In the genomic region with DNA sequence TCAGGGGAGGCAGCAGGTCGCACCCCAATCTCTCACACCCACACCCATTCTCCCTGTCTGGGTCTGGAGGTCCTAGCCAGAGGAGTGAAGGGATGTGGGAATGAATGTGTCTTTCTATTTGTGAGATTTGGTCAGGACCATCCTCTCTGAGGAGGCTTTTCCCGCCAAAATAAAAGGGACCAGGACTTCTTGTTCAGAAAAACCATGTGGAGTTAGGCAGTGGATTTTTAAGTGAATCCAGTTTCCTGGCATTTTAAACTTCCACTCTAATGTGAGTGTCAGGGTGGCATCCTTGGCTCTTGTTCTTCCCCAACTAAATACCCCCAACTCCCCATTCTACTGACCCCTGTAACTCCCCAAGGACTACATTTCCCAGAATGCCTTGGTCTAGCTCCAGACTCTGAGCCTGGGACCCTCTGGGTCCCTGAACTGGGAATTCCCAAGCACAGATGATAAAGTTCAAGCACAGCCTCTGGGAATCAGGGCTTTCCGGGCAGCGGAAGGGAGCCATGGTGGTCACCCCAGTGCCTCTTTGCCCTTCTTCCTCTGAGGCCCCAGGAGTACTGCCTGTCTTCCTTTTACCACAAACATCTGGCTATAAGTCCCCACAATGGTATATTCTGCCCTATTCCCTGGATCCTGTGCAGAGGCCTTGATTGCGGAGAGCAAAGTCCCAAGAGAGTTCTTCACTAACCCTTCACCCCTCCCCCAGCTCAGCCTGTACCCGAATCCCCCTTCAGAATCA, we compare ENCODE assay signal across 10 mouse cellular contexts. TPM values are rescaled to one million over a fixed set of nuclear protein-coding genes. Genes with fewer than 3 reads are reported as not detected.
DNase-seq lines count a peak whose midpoint lies in the region; ATAC-seq and TF ChIP-seq lines count a peak whose summit lies in the region.
"Had no signal": no experiment of that assay in that cellular context is flagged by ENCODE, and none has a peak within 500 bp of the region (broad histone marks: within the 10 kb centered on the region; RNA-seq: fewer than 3 reads in every experiment).

No protein-coding gene starts in this region.

- WGBS in heart, embryonic 12.5 days = 42% methylated on average over 6 of the region's 6 CpGs
- 36% methylated on average over 6 of the region's 6 CpGs for WGBS in embryonic facial prominence, embryonic 12.5 days
- WGBS in hindbrain, embryonic 15.5 days = 43% methylated on average over 6 of the region's 6 CpGs

- H3K36me3 ChIP-seq in heart, embryonic 12.5 days = no peaks in the 10 kb centered on the region
- H3K36me3 ChIP-seq in embryonic facial prominence, embryonic 12.5 days = 0 out of 2 replicates have a peak, but pooled peaks cover 4% of the 10 kb centered on the region
- no peaks in the 10 kb centered on the region for H3K36me3 ChIP-seq in hindbrain, embryonic 15.5 days
- no peaks in the 10 kb centered on the region for H3K36me3 ChIP-seq in myocyte (ENCODE audit: control insufficient read depth, insufficient read depth)

- H3K9me3 ChIP-seq in heart, embryonic 12.5 days (replicated peaks) = no peaks in the 10 kb centered on the region
- H3K9me3 ChIP-seq in embryonic facial prominence, embryonic 12.5 days = no peaks in the 10 kb centered on the region
- H3K9me3 ChIP-seq in hindbrain, embryonic 15.5 days = no peaks in the 10 kb centered on the region

- H3K4me3 ChIP-seq in heart, embryonic 12.5 days = no peak overlapping the region
- H3K4me3 ChIP-seq in embryonic facial prominence, embryonic 12.5 days = 0 out of 2 replicates have a peak overlapping the region, but pooled peaks have one; percentile 9
- no peak overlapping the region for H3K4me3 ChIP-seq in hindbrain, embryonic 15.5 days
- H3K4me3 ChIP-seq in myocyte = no peak overlapping the region

- intact Hi-C loops in left cerebral cortex, postnatal 36 days (cut with DNase I) = loop anchor here (2.0 kb wide), 1 partner anchor 21 kb away; no protein-coding TSS in a partner anchor

- DNase-seq in heart, postnatal 4 days = no peak
- no peak for DNase-seq in spleen, postnatal 10 days (ENCODE audit: low spot score in 2 of 2)
- no peak for DNase-seq in cerebellum, adult 9-11 months
- DNase-seq in left cerebral cortex, postnatal 36 days (ENCODE audit: low spot score in 2 of 2) = no peak
- DNase-seq: adrenal gland, adult 2 months; layer of hippocampus, adult 9-11 months had no signal

- H3K79me2 ChIP-seq in myocyte (ENCODE audit: control insufficient read depth, insufficient read depth) = peaks cover 24% of the 10 kb centered on the region

- TF ChIP-seq POLR2A in myocyte (IDR thresholded peaks at IDR 0.05; ENCODE audit: insufficient read length, low read depth) = no peak

- H3K27ac ChIP-seq in heart, embryonic 12.5 days (ENCODE audit: poor library complexity, severe bottlenecking) = peak overlapping the region; percentile 92
- peak overlapping the region; percentile 81 for H3K27ac ChIP-seq in embryonic facial prominence, embryonic 12.5 days
- H3K27ac ChIP-seq in hindbrain, embryonic 15.5 days (replicated peaks) = peak overlapping the region; percentile 61

- H3K27me3 ChIP-seq in heart, embryonic 12.5 days (replicated peaks) = no peaks in the 10 kb centered on the region
- H3K27me3 ChIP-seq in embryonic facial prominence, embryonic 12.5 days = no peaks in the 10 kb centered on the region
- no peaks in the 10 kb centered on the region for H3K27me3 ChIP-seq in hindbrain, embryonic 15.5 days
- H3K27me3 ChIP-seq in myocyte (ENCODE audit: control insufficient read depth, insufficient read depth, insufficient read length) = no peaks in the 10 kb centered on the region

- H3K4me1 ChIP-seq in heart, embryonic 12.5 days (replicated peaks) = peaks cover 84% of the 10 kb centered on the region
- peaks cover 80% of the 10 kb centered on the region for H3K4me1 ChIP-seq in embryonic facial prominence, embryonic 12.5 days
- peaks cover 90% of the 10 kb centered on the region for H3K4me1 ChIP-seq in hindbrain, embryonic 15.5 days (replicated peaks)

- H3K9ac ChIP-seq in heart, embryonic 12.5 days = peak overlapping the region; percentile 40; the same call in 1 of the 2 replicates
- peak overlapping the region; percentile 25; the same call in 1 of the 2 replicates for H3K9ac ChIP-seq in embryonic facial prominence, embryonic 12.5 days
- H3K9ac ChIP-seq in hindbrain, embryonic 15.5 days = peak overlapping the region; percentile 19; the same call in 1 of the 2 replicates

- no peak for ATAC-seq in heart, embryonic 12.5 days (ENCODE audit: insufficient number of reproducible peaks, low FRiP score)
- no peak for ATAC-seq in embryonic facial prominence, embryonic 12.5 days (ENCODE audit: insufficient number of reproducible peaks, insufficient read depth, low FRiP score, low TSS enrichment)
- ATAC-seq in hindbrain, embryonic 15.5 days (ENCODE audit: low FRiP score, low read depth) = no peak

- no peak overlapping the region for H3K4me2 ChIP-seq in heart, embryonic 12.5 days
- H3K4me2 ChIP-seq in embryonic facial prominence, embryonic 12.5 days (replicated peaks) = peak overlapping the region; percentile 32
- peak overlapping the region; percentile 95 for H3K4me2 ChIP-seq in hindbrain, embryonic 15.5 days
- H3K4me2 ChIP-seq in myocyte (ENCODE audit: low read depth) = peak overlapping the region; percentile 43

- H3ac ChIP-seq in myocyte (ENCODE audit: control insufficient read depth, insufficient read length) = no peak overlapping the region

TF ChIP-seq in myocyte, 11 proteins besides CTCF, POLR2A, EP300 and RAD21:
- TF ChIP-seq TCF12 (IDR thresholded peaks at IDR 0.05; ENCODE audit: insufficient read depth, poor library complexity, severe bottlenecking) (no peak), MYOG (IDR thresholded peaks at IDR 0.05; ENCODE audit: control insufficient read depth in 1 of 3, insufficient read depth in 1 of 3, insufficient read length in 2 of 3, low read depth in 2 of 3) (no peak), CEBPB (IDR thresholded peaks at IDR 0.05; ENCODE audit: insufficient read depth, poor library complexity, severe bottlenecking) (no peak), MYOD1 (IDR thresholded peaks at IDR 0.05; ENCODE audit: control insufficient read depth in 1 of 3, insufficient read length in 2 of 3, low read depth in 2 of 3) (no peak), MAX (IDR thresholded peaks at IDR 0.05; ENCODE audit: low read depth) (no peak), SRF (IDR thresholded peaks at IDR 0.05; ENCODE audit: control insufficient read depth, insufficient read length, low read depth) (no peak), POLR2AphosphoS2 (IDR thresholded peaks at IDR 0.05; ENCODE audit: insufficient read length, low read depth) (no peak)
TF ChIP-seq in myocyte: peak in this region for 0.

RNA-seq across cellular contexts. Expression of a gene that starts 9.4 kb away (rescaled TPM):
- 6.5 and 7.6 TPM in 2 replicates for polyA plus RNA-seq in heart, embryonic 12.5 days (2016; fragmentation: Nextera tagmentation; extraction: Ambion mirVana)
- 10 to 100 TPM; 14.1 to 16.5 TPM for total RNA-seq in heart, postnatal 4 days (2021)
- 16.8 and 18.8 TPM in 2 replicates for polyA plus RNA-seq in embryonic facial prominence, embryonic 12.5 days (2016; fragmentation: Nextera tagmentation; extraction: Ambion mirVana)
- polyA plus RNA-seq in hindbrain, embryonic 15.5 days (2015; fragmentation: Nextera tagmentation; extraction: Ambion mirVana) = 11.5 and 12.5 TPM in 2 replicates
- polyA plus RNA-seq in myocyte (2012; fragmentation: generic; extraction: Trizol) = 6.3 TPM
- 10 to 100 TPM; 15.3 to 20.9 TPM for total RNA-seq in left cerebral cortex, postnatal 36 days (2021)
